Comparison of ENCODE assay signal across 8 mouse cellular contexts in genomic region chr13:97240965-97241786, GRCm38 (mm10). TPM values are rescaled to one million over a fixed set of nuclear protein-coding genes. Genes with fewer than 3 reads are reported as not detected.
DNase-seq lines count a peak whose midpoint lies in the region; ATAC-seq and TF ChIP-seq lines count a peak whose summit lies in the region.

Gene Enc1 (plus strand): TSS chr13:97241105.

- peak within 1 kb of the TSS; percentile 95 for H3K9ac ChIP-seq in kidney, embryonic 14.5 days (ENCODE audit: low read depth, low read length)

- under 1% methylated on average over 87 of the region's 89 CpGs for WGBS in heart, embryonic 10.5 days
- WGBS in kidney, embryonic 14.5 days = under 1% methylated on average over 84 of the region's 89 CpGs

- TF ChIP-seq POLR2A in bone marrow macrophage, adult 2 months (IDR thresholded peaks at IDR 0.05; ENCODE audit: borderline replicate concordance, low read depth, low read length) = peak; percentile 16; the same call in 1 of the 2 replicates
- peak; percentile 80 for TF ChIP-seq POLR2A in embryonic fibroblast, embryonic 13.5 days (IDR thresholded peaks at IDR 0.05; ENCODE audit: low read depth, low read length)

- peaks cover 9% of the 10 kb centered on the region for H3K4me1 ChIP-seq in bone marrow macrophage, adult 2 months (ENCODE audit: control insufficient read depth, insufficient read depth, low read length)
- H3K4me1 ChIP-seq in embryonic fibroblast, embryonic 13.5 days (ENCODE audit: control insufficient read depth, insufficient read depth, low read length) = 0 out of 2 replicates have a peak, but pooled peaks cover 4% of the 10 kb centered on the region
- peaks cover 51% of the 10 kb centered on the region for H3K4me1 ChIP-seq in heart, embryonic 10.5 days
- H3K4me1 ChIP-seq in kidney, embryonic 14.5 days (ENCODE audit: control insufficient read depth, insufficient read depth, low read length) = peaks cover 36% of the 10 kb centered on the region

- no peak for TF ChIP-seq CTCF in bone marrow macrophage, adult 2 months (IDR thresholded peaks at IDR 0.05; ENCODE audit: low read depth, low read length)
- peak; percentile 25 for TF ChIP-seq CTCF in embryonic fibroblast, embryonic 13.5 days (IDR thresholded peaks at IDR 0.05; ENCODE audit: borderline replicate concordance, insufficient read depth, low read length)

- peak within 1 kb of the TSS; percentile 97 for H3K4me2 ChIP-seq in kidney, embryonic 14.5 days (replicated peaks; ENCODE audit: low read depth, low read length)

- DNase-seq in B cell, adult 2 months = peak; percentile 88
- DNase-seq in heart, embryonic 10.5 days (ENCODE audit: low spot score) = peak; percentile 95
- DNase-seq in liver = peak; percentile 89
- peak; percentile 62 to 83 for DNase-seq in monocyte, adult 2 months (ENCODE audit: low read depth in 1 of 2, low spot score in 2 of 2)
- DNase-seq in spleen, postnatal 4 days (ENCODE audit: low spot score in 2 of 2) = peak; percentile 84 to 91

- H3K9me3 ChIP-seq in heart, embryonic 10.5 days = no peaks in the 10 kb centered on the region
- no peaks in the 10 kb centered on the region for H3K9me3 ChIP-seq in kidney, embryonic 14.5 days (ENCODE audit: control insufficient read depth, low read length)

- ATAC-seq in kidney, embryonic 14.5 days (ENCODE audit: low FRiP score, low TSS enrichment) = peak; percentile 94

- H3K4me3 ChIP-seq in bone marrow macrophage, adult 2 months (ENCODE audit: insufficient read depth, low read length) = peak within 1 kb of the TSS; percentile 97
- H3K4me3 ChIP-seq in embryonic fibroblast, embryonic 13.5 days (ENCODE audit: insufficient read depth, low read length) = peak within 1 kb of the TSS; percentile 81
- peak within 1 kb of the TSS; percentile 89 for H3K4me3 ChIP-seq in heart, embryonic 10.5 days
- H3K4me3 ChIP-seq in kidney, embryonic 14.5 days (ENCODE audit: low read length) = peak within 1 kb of the TSS; percentile 89

- H3K36me3 ChIP-seq in heart, embryonic 10.5 days = peaks cover 14% of the 10 kb centered on the region
- peaks cover 16% of the 10 kb centered on the region for H3K36me3 ChIP-seq in kidney, embryonic 14.5 days (ENCODE audit: control insufficient read depth, insufficient read depth, low read length)

- 0 out of 2 replicates have a peak, but pooled peaks cover 6% of the 10 kb centered on the region for H3K27me3 ChIP-seq in heart, embryonic 10.5 days (ENCODE audit: insufficient read depth, poor library complexity, severe bottlenecking)
- no peaks in the 10 kb centered on the region for H3K27me3 ChIP-seq in kidney, embryonic 14.5 days (ENCODE audit: control insufficient read depth, insufficient read depth, low read length)

- peak within 1 kb of the TSS; percentile 96 for H3K27ac ChIP-seq in bone marrow macrophage, adult 2 months (ENCODE audit: insufficient read depth, low read depth, low read length)
- H3K27ac ChIP-seq in embryonic fibroblast, embryonic 13.5 days (ENCODE audit: insufficient read depth, low read length) = peak within 1 kb of the TSS; percentile 90
- peak within 1 kb of the TSS; percentile 97 for H3K27ac ChIP-seq in heart, embryonic 10.5 days
- H3K27ac ChIP-seq in kidney, embryonic 14.5 days (ENCODE audit: low read depth, low read length) = peak within 1 kb of the TSS; percentile 98

RNA-seq across cellular contexts. Expression of gene Enc1, which starts in this region (rescaled TPM):
- 9.2 and 10.7 TPM in 2 replicates for polyA plus RNA-seq in bone marrow macrophage, adult 2 months (2012; ENCODE audit: insufficient read depth, insufficient read length, missing spikeins)
- polyA plus RNA-seq in embryonic fibroblast, embryonic 13.5 days (2011; ENCODE audit: insufficient read length, low read depth, missing spikeins) = 58.2 and 59.1 TPM in 2 replicates
- polyA plus RNA-seq in heart, embryonic 10.5 days (2016; fragmentation: Nextera tagmentation; extraction: Ambion mirVana) = 3.9 and 4.2 TPM in 2 replicates
- polyA plus RNA-seq in kidney, embryonic 14.5 days (2014; fragmentation: Nextera tagmentation; extraction: Ambion mirVana) = 14.2 and 14.6 TPM in 2 replicates

Comparison
In these comparisons a context has a peak if more than half of its experiments do, and no peak if none do; other contexts are left out.
1. Peak in every context shown above with its lines: DNase-seq, ATAC-seq, H3K4me3 ChIP-seq and H3K27ac ChIP-seq.